Mouse (Mus musculus) MN1 (cell line): Measurements from ENCODE around the gene Sstr3.

Experiments used
- DNase-seq: peaks from one replicate; pipeline ENCODE4 v3.0.0-alpha.2; 2016; ENCODE audit warnings: low spot score

Gene Sstr3

DNA sequence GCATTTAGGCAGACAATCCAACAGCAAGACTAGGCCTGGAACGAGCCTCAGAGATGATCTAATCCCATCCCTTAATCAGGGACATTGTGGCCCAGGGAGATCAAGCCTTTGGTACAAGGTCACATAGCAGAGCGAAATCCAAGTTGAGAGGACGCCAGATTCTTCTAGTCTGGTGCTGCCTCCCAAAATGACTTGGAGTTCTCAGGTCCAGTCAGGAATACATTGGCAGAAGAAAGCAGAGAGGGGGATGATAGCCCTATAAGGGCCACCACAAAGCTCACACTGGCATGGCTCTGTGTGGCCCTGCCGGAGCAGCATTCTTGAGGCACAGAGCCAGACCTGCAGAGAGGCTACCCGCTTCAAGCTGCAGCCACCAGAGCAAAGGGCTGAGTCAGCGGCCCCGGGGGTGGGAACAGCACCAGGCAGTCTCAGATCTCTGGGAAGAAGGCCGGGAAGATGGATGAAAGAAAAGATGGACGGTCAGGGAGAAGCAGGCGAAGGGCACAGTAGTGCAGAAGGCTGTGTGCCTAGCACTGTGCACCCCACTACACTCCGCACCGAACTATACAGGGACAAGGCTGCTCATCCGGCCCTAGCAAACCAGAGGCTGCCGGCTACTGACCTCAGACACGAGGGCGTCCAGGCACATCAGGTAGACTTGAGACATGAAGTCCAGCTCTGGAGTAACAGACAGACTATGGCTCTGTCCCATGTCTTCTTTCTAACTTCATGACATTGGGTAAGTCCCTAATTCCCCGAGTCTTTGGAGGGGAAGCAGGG, 13.6 kb downstream of the Sstr3 start, which contains the start of gene C1qtnf6:
Gene C1qtnf6, minus strand, starts transcription at position 746 of the 780 bp plus-strand sequence.
- DNase-seq, result peak; percentile 63

GRCm38 (mm10) chr15:78530141-78530540, 14.3 kb downstream of the Sstr3 start:
- DNase-seq, result no peak

- DNase-seq, result peak; percentile 85
These were observed 15.0 kb downstream of the Sstr3 start for GRCm38 (mm10) chr15:78529428-78529990.

DNA sequence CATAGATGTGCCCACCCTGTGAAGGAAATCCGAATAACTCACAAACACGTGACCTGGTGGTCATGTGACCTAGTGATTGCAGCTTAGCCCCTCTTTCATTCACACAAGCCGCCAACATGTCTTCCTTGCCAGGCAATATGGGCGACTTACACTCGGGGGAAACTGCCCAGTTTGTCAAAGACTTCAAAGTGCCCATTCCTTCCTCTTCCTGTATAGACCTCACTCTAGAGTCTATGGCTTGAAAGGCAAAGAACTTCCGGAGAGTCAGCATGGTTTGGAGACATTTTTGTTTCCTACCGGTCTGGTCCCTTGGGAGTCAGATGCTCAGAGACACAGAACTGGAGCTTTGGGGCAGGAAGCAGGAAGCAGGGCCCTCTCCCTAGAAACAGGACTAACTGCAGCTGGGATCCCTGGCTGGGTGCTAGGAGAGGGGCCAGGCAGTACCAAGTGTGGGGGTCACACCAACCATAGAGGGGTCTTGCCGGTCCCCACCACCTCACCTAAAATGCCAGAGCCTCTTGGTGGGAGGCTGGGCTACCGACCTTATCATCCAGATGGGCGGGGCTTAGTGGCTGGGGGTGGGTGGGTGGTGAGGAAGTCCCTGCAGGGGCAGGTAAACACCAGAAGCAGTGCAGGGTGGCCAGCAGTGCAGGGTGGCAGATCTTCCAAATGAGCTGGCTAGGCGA, 15.6 kb downstream of the Sstr3 start:
- DNase-seq, result peak; percentile 57

DNA sequence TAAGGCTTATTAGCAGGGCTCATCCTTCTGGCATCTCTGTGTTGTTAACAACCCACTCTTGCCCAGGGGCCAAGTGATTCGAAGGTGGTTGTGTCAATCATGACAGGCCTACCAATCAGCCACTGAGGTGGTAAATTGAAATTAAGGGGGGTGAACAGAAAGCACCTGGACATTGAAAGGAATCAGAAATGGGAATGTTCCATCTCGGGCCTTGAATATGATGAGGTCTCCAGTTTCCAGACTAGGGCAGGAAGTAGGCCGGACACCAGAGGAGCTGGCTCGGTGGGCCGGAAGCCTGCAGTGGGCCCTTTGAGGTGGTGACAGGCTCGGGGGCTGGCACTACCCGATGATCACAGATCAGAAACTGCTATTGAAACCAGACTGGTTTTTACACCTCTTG, 16.5 kb downstream of the Sstr3 start:
- peak; percentile 51 for DNase-seq

DNA sequence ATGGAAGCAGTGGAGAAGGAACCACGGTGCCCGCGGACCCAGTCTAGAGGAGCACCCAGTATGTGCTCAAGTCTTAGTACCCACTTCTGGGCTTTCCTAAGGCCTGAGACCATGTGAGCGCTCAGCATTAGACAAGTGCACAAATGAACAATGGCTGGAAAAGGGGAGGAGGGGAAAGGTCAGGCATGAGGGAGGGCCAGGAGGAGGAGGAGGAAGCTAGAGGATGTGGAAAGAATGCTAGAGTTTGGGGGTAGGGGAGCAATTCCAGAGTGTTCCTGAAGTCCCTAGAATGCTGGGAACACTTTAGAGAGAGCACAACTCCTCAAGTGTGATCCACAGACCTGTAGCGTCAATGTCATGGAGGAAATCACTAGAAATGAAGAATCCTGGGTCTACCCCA, 20.3 kb downstream of the Sstr3 start:
- DNase-seq, result no peak

DNA sequence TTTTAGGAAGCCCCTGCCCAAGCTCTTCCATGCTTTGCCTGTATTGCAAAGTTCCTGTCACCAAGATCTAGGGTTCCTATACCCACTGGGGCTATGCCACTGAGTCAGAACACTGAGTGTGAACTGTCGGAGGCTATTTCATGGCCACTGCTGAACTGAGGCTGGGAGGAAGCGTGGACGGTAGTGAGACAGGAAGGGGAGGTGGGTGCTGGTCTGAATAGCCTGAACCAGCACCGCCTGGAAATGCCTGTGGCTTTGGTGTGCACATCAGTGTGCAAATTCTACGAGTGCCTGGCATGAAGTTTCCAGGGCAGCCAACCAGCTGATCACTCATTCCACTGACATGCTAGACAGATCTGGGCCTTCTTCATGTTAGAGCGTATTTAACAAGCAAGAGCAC, 22.6 kb downstream of the Sstr3 start:
- no peak for DNase-seq

DNA sequence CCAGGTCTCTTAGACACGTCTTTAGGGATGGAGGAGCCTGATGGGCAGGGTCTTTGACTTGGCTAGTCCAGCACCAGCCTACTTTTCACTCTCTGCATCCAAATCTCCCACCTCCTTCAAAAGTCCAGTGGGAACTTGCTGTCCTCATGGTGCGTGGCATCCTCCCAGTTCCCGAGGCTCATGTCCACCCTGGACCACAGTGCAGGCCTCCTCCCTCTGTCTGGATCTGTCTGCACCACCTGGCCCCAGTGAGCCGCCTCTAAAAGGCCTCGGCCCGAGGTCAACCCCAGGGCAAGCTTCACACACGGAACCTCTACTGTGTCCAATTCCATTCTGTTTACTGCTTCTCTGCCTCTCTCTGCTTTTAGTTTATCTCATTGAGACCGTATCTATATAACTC, 23.2 kb downstream of the Sstr3 start:
- no peak for DNase-seq

DNA sequence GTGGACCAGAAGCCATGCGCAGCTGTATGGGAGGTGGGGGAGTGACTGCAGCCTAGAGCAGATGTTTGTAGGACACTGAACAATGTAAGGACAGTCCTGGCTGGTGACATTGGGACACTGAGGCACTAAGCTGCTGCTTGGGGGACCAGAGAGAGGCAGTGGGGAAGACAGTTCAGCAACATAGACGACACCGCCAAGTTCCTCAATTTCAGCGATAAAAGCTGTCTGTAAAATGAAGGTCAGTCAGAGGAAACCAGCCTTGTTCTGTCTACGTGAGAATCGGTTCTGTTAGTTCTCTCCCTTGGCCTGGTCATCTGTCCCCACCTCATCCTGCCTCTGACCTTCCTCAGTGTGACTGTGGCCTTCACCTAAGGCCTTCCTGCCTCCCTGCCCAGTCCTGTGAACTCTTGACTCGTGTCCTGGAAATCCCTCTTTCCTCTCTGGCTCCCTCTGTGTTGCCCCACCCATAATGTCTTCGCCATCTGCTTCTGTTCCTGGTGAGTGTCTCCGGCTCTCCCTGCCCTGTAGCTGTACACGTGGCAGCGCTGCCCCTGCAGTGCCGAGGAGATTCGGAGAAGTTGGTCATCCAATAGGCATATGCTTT, 24.3 kb downstream of the Sstr3 start:
- DNase-seq, result no peak

DNA sequence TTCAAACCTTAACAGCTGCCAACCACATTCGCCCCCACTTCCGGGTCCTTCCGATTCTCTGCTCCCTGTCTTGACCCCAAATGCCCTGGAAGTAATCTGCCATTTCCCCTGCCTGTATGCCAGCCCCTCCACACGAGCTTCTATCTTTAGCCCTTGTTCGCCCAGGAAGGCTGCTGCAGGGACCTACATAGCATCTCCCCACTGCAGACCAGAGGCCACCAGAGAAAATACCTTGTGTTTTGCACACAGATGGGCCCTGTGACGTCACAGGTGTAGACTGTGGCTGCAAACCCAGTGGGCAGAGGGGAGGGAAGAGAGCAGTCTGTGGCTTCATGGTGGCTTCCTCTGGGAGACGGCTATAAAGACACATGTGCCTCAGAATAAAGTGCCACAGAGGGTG, 26.3 kb downstream of the Sstr3 start:
- no peak for DNase-seq

GRCm38 (mm10) chr15:78515759-78516158, 28.7 kb downstream of the Sstr3 start:
- DNase-seq, result no peak

- peak; percentile 83 for DNase-seq
These were observed 29.9 kb downstream of the Sstr3 start for GRCm38 (mm10) chr15:78514393-78515146.

DNA sequence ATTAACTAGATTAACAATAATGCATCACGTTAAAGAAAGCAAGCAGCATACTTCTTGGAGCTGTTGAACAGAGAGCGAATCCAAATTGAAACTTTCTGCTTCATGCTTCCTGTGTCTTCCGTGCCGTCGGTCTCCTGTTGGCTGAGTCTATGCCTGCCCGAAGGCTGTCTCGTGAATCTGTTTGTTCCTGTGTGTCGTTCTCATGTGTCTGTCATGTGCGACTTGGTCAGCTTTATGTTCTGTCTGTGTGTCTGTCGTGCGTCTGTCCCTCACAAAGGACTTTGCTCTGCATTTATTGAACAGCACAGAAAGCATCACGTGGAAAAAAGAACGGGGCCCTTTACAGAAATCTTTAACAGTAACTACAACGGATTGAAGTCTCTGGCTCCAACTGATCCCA, 31.5 kb downstream of the Sstr3 start:
- no peak for DNase-seq

DNA sequence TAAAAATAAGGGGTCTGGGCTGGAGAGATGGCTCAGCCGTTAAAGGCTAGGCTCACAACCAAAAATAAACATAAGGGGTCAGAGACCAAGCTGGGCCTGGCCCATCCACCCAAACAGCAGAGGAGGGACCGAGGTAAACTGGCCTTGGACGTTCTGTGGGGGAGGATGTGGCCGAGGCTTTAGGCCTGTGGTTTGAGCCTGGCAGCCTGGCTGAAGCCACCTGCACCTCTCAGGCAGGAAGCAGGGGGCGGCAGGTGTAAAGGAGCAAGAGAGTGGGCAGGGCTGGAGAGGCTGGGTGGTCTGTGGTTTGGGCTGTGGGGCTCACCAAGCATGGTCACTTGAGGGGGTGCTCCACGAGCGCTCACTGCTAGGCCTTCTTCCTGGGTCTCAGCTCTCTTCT, 32.5 kb downstream of the Sstr3 start:
- no peak for DNase-seq

DNA sequence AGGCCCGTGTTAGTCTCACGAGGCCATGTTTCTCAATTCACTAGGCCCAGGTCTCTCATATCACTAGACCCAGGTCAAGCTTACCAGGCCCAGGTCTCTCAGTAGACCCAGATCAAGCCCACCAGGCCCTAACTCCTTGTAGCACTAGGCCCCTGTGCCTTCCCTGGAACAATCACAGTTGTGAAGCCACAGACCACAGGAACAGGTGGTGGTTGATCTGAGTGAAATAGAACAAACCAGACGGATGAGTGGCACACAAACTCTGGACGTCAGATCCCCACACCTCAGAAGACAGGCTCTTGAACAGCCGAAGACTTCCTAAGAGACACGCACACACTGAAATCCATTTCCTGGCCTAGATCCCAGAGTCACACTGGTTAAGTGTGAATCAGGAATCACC, 33.7 kb downstream of the Sstr3 start:
- no peak for DNase-seq

DNA sequence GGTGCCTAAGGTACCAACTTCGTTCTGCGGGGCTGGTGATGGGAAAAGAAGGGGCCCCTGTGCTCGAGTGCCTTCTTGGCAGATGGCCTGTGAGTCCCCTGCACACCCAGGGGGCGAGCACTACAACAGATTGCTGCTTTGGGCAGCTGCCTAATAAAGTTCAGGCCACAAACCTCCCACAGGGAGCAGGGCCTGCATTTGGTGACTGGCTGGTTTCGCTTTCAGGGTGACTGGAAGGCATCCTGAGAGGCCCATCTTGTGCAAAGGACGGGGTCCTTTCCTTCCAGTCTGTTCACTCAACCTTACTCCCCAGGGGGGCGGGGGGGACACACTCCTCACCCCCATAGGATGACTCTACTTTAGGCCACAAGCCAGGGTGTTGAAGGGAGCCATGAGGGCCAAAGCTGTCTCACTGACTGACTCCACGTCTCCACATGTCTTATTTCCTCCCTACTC, 34.3 kb downstream of the Sstr3 start:
- no peak for DNase-seq

GRCm38 (mm10) chr15:78509297-78509899, 35.1 kb downstream of the Sstr3 start:
- DNase-seq, result no peak

DNA sequence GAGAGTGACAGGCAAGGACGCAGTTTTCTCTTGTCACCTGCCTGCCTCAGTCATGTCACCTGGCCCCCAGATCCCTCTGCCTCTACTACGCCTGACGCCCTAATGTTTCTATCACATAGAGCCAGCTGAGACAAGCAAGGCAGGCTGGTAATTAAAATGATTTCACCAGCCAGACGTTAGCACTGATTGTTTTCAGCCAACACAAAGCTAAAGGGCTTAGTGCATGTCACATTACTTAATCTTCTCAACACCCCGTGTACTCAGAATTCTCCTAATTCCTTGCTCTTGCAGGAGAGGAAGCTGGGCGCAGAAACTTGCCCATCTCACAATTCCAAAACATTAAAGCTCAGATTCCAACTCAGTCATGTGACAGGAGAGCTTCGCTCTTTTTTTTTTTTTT, 36.0 kb downstream of the Sstr3 start:
- DNase-seq, result no peak

- no peak for DNase-seq
These were observed 38.9 kb downstream of the Sstr3 start for GRCm38 (mm10) chr15:78505541-78505940.

- DNase-seq, result no peak
These were observed 39.7 kb downstream of the Sstr3 start for GRCm38 (mm10) chr15:78504816-78505215.

DNA sequence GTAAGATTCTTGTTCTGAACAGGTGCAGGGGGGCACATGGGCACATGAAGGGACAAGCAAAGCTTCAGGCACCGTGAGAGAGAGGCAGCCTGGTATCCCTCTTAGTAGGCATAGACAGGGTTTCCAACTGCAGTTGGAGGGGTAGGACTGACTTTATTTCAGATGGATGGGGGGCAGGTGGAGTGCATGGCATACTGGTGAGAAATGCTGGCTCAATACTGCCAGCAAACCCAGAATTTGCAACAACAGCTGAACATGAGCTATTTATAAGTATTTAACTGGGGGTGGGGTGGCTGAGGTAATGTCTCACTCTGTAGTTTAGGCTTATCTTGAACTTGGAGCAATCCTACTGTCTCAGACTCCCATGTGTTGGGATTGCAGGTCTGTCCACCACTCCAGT, 40.5 kb downstream of the Sstr3 start:
- no peak for DNase-seq
